Mouse (Mus musculus): Measurements from ENCODE around the gene Wnt7a.

- no peak for TF ChIP-seq CTCF (IDR thresholded peaks at IDR 0.05; ENCODE audit: insufficient read depth, low read length)
- TF ChIP-seq POLR2A (IDR thresholded peaks at IDR 0.05; ENCODE audit: borderline replicate concordance, extremely low read depth, low read depth, low read length): no peak
These were observed 5.0 kb upstream of the Wnt7a start for GRCm38 (mm10) chr6:91416146-91416545.
